Mouse (Mus musculus): ENCODE measurements around the gene Tceal8. TPM values are rescaled to one million over a fixed set of nuclear protein-coding genes. Genes with fewer than 3 reads are reported as not detected.
A peak's percentile ranks its signal among the peaks of the same experiment; 100 is the strongest.
"Not testable (repeated sequence)": the region's sequence is repeated elsewhere in the genome, so short reads cannot be mapped to it uniquely, and the experiment has no call there.

Tceal8 gene
- polyA plus RNA-seq (2014; fragmentation: Nextera tagmentation; extraction: Ambion mirVana), result 225 and 230 TPM in 2 replicates

GRCm38 (mm10) chrX:136172118-136172551, at the start of gene Tceal8:
Tceal8 (minus strand) TSS chrX:136172342.
- WGBS, result 21% methylated on average over 10 of the region's 10 CpGs
- H3K27me3 ChIP-seq (ENCODE audit: control insufficient read depth, insufficient read depth, low read length), result no peaks in the 10 kb centered on the region

GRCm38 (mm10) chrX:136216303-136216702, 44.2 kb upstream of the Tceal8 start:
- no peak for ATAC-seq (ENCODE audit: insufficient number of reproducible peaks, low FRiP score, low TSS enrichment, low read depth)
- no peak for DNase-seq (ENCODE audit: low spot score)
- H3K27ac ChIP-seq (replicated peaks; ENCODE audit: low read depth, low read length), result no peak overlapping the region
- no peaks in the 10 kb centered on the region for H3K36me3 ChIP-seq (ENCODE audit: control insufficient read depth, insufficient read depth, low read length)
- H3K4me2 ChIP-seq (ENCODE audit: low read depth, severe bottlenecking), result no peak overlapping the region
- no peaks in the 10 kb centered on the region for H3K27me3 ChIP-seq (ENCODE audit: control insufficient read depth, insufficient read depth, low read length)
- no peaks in the 10 kb centered on the region for H3K4me1 ChIP-seq (ENCODE audit: control insufficient read depth, insufficient read depth, low read length)
- 40% methylated on average over 1 of the region's 1 CpGs for WGBS
- no peak overlapping the region for H3K9ac ChIP-seq (ENCODE audit: low read length)
- no peak overlapping the region for H3K4me3 ChIP-seq (ENCODE audit: low read depth, low read length)
- H3K9me3 ChIP-seq (ENCODE audit: control insufficient read depth, low read length), result no peaks in the 10 kb centered on the region

More at GRCm38 (mm10) chrX:136172118-136172551, at the start of gene Tceal8:
- Histone ChIP-seq H3K27ac (replicated peaks; ENCODE audit: low read depth, low read length) (peak within 1 kb of the TSS; percentile 56; the same call in 1 of the 2 replicates), H3K4me3 (ENCODE audit: low read depth, low read length) (peak within 1 kb of the TSS; percentile 35), H3K36me3 (ENCODE audit: control insufficient read depth, insufficient read depth, low read length) (no peaks in the 10 kb centered on the region), H3K4me2 (ENCODE audit: low read depth, severe bottlenecking) (peak within 1 kb of the TSS; percentile 39), H3K4me1 (ENCODE audit: control insufficient read depth, insufficient read depth, low read length) (no peaks in the 10 kb centered on the region), H3K9me3 (ENCODE audit: control insufficient read depth, low read length) (no peaks in the 10 kb centered on the region), H3K9ac (ENCODE audit: low read length) (peak within 1 kb of the TSS; percentile 70)
- DNase-seq (ENCODE audit: low spot score), result peak; percentile 72
- ATAC-seq (ENCODE audit: insufficient number of reproducible peaks, low FRiP score, low TSS enrichment, low read depth), result peak; percentile 96

- H3K27ac ChIP-seq (replicated peaks; ENCODE audit: low read depth, low read length); H3K27me3 ChIP-seq (ENCODE audit: control insufficient read depth, insufficient read depth, low read length); DNase-seq (ENCODE audit: low spot score); H3K4me1 ChIP-seq (ENCODE audit: control insufficient read depth, insufficient read depth, low read length); H3K36me3 ChIP-seq (ENCODE audit: control insufficient read depth, insufficient read depth, low read length); H3K9ac ChIP-seq (ENCODE audit: low read length); H3K9me3 ChIP-seq (ENCODE audit: control insufficient read depth, low read length): not testable (repeated sequence)
- Histone ChIP-seq H3K4me2 (ENCODE audit: low read depth, severe bottlenecking) (peak within 1 kb of the TSS; percentile 31), H3K4me3 (ENCODE audit: low read depth, low read length) (peak within 1 kb of the TSS; percentile 23)
- 23% methylated on average over 16 of the region's 67 CpGs for WGBS
- peak; percentile 93 for ATAC-seq (ENCODE audit: insufficient number of reproducible peaks, low FRiP score, low TSS enrichment, low read depth)
These were observed 42.9 kb upstream of the Tceal8 start, which contains the start of the genes Tceal7 and Bex1 for GRCm38 (mm10) chrX:136214729-136215677. Tceal7 (plus strand) TSS chrX:136214779. Bex1 (minus strand) TSS chrX:136215513.

- H3K9me3 ChIP-seq (ENCODE audit: control insufficient read depth, low read length), result no peaks in the 10 kb centered on the region
- no peaks in the 10 kb centered on the region for H3K27me3 ChIP-seq (ENCODE audit: control insufficient read depth, insufficient read depth, low read length)
- no peak for ATAC-seq (ENCODE audit: insufficient number of reproducible peaks, low FRiP score, low TSS enrichment, low read depth)
- no peaks in the 10 kb centered on the region for H3K4me1 ChIP-seq (ENCODE audit: control insufficient read depth, insufficient read depth, low read length)
- H3K9ac ChIP-seq (ENCODE audit: low read length), result no peak overlapping the region
- no peak overlapping the region for H3K27ac ChIP-seq (replicated peaks; ENCODE audit: low read depth, low read length)
- H3K4me2 ChIP-seq (ENCODE audit: low read depth, severe bottlenecking), result no peak overlapping the region
- no peak for DNase-seq (ENCODE audit: low spot score)
- 69% methylated on average over 2 of the region's 2 CpGs for WGBS
- no peaks in the 10 kb centered on the region for H3K36me3 ChIP-seq (ENCODE audit: control insufficient read depth, insufficient read depth, low read length)
- no peak overlapping the region for H3K4me3 ChIP-seq (ENCODE audit: low read depth, low read length)
These were observed 41.3 kb upstream of the Tceal8 start for GRCm38 (mm10) chrX:136213396-136213795.

- H3K27me3 ChIP-seq (ENCODE audit: control insufficient read depth, insufficient read depth, low read length), result no peaks in the 10 kb centered on the region; the same call in 1 of the 2 replicates
These were observed 32.3 kb upstream of the Tceal8 start for GRCm38 (mm10) chrX:136204406-136204805.

GRCm38 (mm10) chrX:136203664-136204066, 31.5 kb upstream of the Tceal8 start, which contains the start of gene Tceal5:
Tceal5 (minus strand) TSS chrX:136203876.
- no peaks in the 10 kb centered on the region; the same call in 1 of the 2 replicates for H3K27me3 ChIP-seq (ENCODE audit: control insufficient read depth, insufficient read depth, low read length)
- peak; percentile 70; the same call in 1 of the 2 replicates for ATAC-seq (ENCODE audit: insufficient number of reproducible peaks, low FRiP score, low TSS enrichment, low read depth)
- H3K4me2 ChIP-seq (ENCODE audit: low read depth, severe bottlenecking), result peak within 1 kb of the TSS; percentile 47
- no peaks in the 10 kb centered on the region for H3K9me3 ChIP-seq (ENCODE audit: control insufficient read depth, low read length)
- H3K36me3 ChIP-seq (ENCODE audit: control insufficient read depth, insufficient read depth, low read length), result no peaks in the 10 kb centered on the region
- peak; percentile 40 for DNase-seq (ENCODE audit: low spot score)
- H3K4me1 ChIP-seq (ENCODE audit: control insufficient read depth, insufficient read depth, low read length), result no peaks in the 10 kb centered on the region
- H3K9ac ChIP-seq (ENCODE audit: low read length), result 0 out of 2 replicates have a peak within 1 kb of the TSS, but pooled peaks have one; percentile 9
- 20% methylated on average over 9 of the region's 9 CpGs for WGBS
- H3K4me3 ChIP-seq (ENCODE audit: low read depth, low read length), result peak within 1 kb of the TSS; percentile 15; the same call in 1 of the 2 replicates
- no peak within 1 kb of the TSS for H3K27ac ChIP-seq (replicated peaks; ENCODE audit: low read depth, low read length)

More at GRCm38 (mm10) chrX:136204406-136204805, 32.3 kb upstream of the Tceal8 start:
- Histone ChIP-seq H3K27ac (replicated peaks; ENCODE audit: low read depth, low read length) (no peak overlapping the region), H3K9me3 (ENCODE audit: control insufficient read depth, low read length) (no peaks in the 10 kb centered on the region), H3K4me2 (ENCODE audit: low read depth, severe bottlenecking) (no peak overlapping the region), H3K36me3 (ENCODE audit: control insufficient read depth, insufficient read depth, low read length) (no peaks in the 10 kb centered on the region), H3K4me1 (ENCODE audit: control insufficient read depth, insufficient read depth, low read length) (no peaks in the 10 kb centered on the region), H3K9ac (ENCODE audit: low read length) (no peak overlapping the region), H3K4me3 (ENCODE audit: low read depth, low read length) (no peak overlapping the region)
- 82% methylated on average over 6 of the region's 6 CpGs for WGBS
- ATAC-seq (ENCODE audit: insufficient number of reproducible peaks, low FRiP score, low TSS enrichment, low read depth) (no peak), DNase-seq (ENCODE audit: low spot score) (no peak)

GRCm38 (mm10) chrX:136203257-136203656, 31.1 kb upstream of the Tceal8 start:
- Histone ChIP-seq H3K4me3 (ENCODE audit: low read depth, low read length) (peak overlapping the region; percentile 15; the same call in 1 of the 2 replicates), H3K9me3 (ENCODE audit: control insufficient read depth, low read length) (no peaks in the 10 kb centered on the region), H3K36me3 (ENCODE audit: control insufficient read depth, insufficient read depth, low read length) (no peaks in the 10 kb centered on the region), H3K27me3 (ENCODE audit: control insufficient read depth, insufficient read depth, low read length) (no peaks in the 10 kb centered on the region; the same call in 1 of the 2 replicates), H3K9ac (ENCODE audit: low read length) (0 out of 2 replicates have a peak overlapping the region, but pooled peaks have one; percentile 9), H3K4me2 (ENCODE audit: low read depth, severe bottlenecking) (peak overlapping the region; percentile 47), H3K27ac (replicated peaks; ENCODE audit: low read depth, low read length) (no peak overlapping the region), H3K4me1 (ENCODE audit: control insufficient read depth, insufficient read depth, low read length) (no peaks in the 10 kb centered on the region)
- 21% methylated on average over 7 of the region's 7 CpGs for WGBS
- ATAC-seq (ENCODE audit: insufficient number of reproducible peaks, low FRiP score, low TSS enrichment, low read depth), result no peak
- no peak for DNase-seq (ENCODE audit: low spot score)

GRCm38 (mm10) chrX:136196873-136197272, 24.7 kb upstream of the Tceal8 start:
- Histone ChIP-seq H3K4me2 (ENCODE audit: low read depth, severe bottlenecking) (no peak overlapping the region), H3K27ac (replicated peaks; ENCODE audit: low read depth, low read length) (no peak overlapping the region), H3K4me3 (ENCODE audit: low read depth, low read length) (no peak overlapping the region), H3K27me3 (ENCODE audit: control insufficient read depth, insufficient read depth, low read length) (no peaks in the 10 kb centered on the region), H3K9me3 (ENCODE audit: control insufficient read depth, low read length) (no peaks in the 10 kb centered on the region), H3K4me1 (ENCODE audit: control insufficient read depth, insufficient read depth, low read length) (no peaks in the 10 kb centered on the region), H3K9ac (ENCODE audit: low read length) (no peak overlapping the region), H3K36me3 (ENCODE audit: control insufficient read depth, insufficient read depth, low read length) (no peaks in the 10 kb centered on the region)
- peak; percentile 50 for DNase-seq (ENCODE audit: low spot score)
- 60% methylated on average over 1 of the region's 1 CpGs for WGBS
- no peak for ATAC-seq (ENCODE audit: insufficient number of reproducible peaks, low FRiP score, low TSS enrichment, low read depth)
